ENCODE assay signal across 11 mouse cellular contexts in the genomic region with DNA sequence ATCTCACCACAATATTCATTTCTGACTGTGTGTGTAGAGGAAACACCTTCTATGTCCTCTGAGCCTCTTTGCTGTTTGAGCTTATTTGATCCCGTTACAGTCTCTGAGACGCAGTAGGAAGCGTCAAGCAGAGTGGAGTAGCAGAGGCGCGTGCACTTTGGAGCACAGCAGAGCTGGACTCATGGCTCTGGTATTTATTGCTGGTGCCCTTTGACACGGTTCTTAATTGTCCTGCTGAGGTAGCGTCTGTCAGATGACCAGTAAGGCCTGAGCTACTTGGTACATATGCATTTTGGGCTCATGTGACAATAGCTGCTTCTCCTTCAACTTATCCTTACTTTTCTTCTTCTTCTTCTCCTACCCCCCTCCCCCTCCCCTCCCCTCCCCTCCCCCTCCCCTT.
A peak's percentile ranks its signal among the peaks of the same experiment; 100 is the strongest.
DNase-seq lines count a peak whose midpoint lies in the region; ATAC-seq lines count a peak whose summit lies in the region.
"Had no signal": no experiment of that assay in that cellular context is flagged by ENCODE, and none has a peak within 500 bp of the region (broad histone marks: within the 10 kb centered on the region; RNA-seq: fewer than 3 reads in every experiment).

No protein-coding gene starts in this region.

- peak; percentile 64 for DNase-seq in heart, adult 11 months
- DNase-seq in heart, postnatal 25 days (ENCODE audit: low spot score), result no peak
- DNase-seq in CD4-positive helper T cell, adult 2 months (ENCODE audit: low read depth, low spot score), result peak; percentile 30
- DNase-seq in forelimb bud, embryonic 11.5 days (ENCODE audit: low read depth, low spot score), result peak; percentile 34
- peak; percentile 39 to 71 for DNase-seq in kidney, postnatal 25 days
- DNase-seq in frontal cortex, postnatal 10 days (ENCODE audit: low spot score in 2 of 2), result no peak
- DNase-seq in frontal cortex, postnatal 25 days (ENCODE audit: low spot score in 2 of 2), result no peak
- DNase-seq: cerebellum, postnatal 14 days; gastrocnemius, adult 2 months; lung, adult 18-20 months had no signal

- intact Hi-C loops in heart, postnatal 25 days (cut with DNase I), result no loop called here

- no peak for ATAC-seq in activated CD4-positive, CD25-positive, alpha-beta regulatory T cell, adult 4 months

Comparison
In these comparisons a context has a peak if more than half of its experiments do, and no peak if none do; other contexts are left out.
1. DNase-seq: peak in heart, adult 11 months (single experiment), CD4-positive helper T cell, adult 2 months (single experiment), forelimb bud, embryonic 11.5 days (single experiment) and kidney, postnatal 25 days (2 of 2); none in heart, postnatal 25 days (single experiment), frontal cortex, postnatal 10 days (0 of 2) and frontal cortex, postnatal 25 days (0 of 2).